Mouse (Mus musculus) mesoderm, embryonic 11.5 days (tissue): Measurements from ENCODE around the gene Tgm5.
"Not testable (repeated sequence)": the region's sequence is repeated elsewhere in the genome, so short reads cannot be mapped to it uniquely, and the experiment has no call there.

Experiments
- DNase-seq: peaks from one replicate; pipeline ENCODE4 v3.0.0-alpha.2; 2012; ENCODE audit warnings: low read depth, low spot score

Tgm5 gene

GRCm38 (mm10) chr2:121085480-121086185 lies at the start of gene Tgm5:
Tgm5 (minus strand) TSS chr2:121085841.
- no peak for DNase-seq

GRCm38 (mm10) chr2:121132822-121133221 lies 47.2 kb upstream of the Tgm5 start:
- no peak for DNase-seq

GRCm38 (mm10) chr2:121128865-121129620 lies 43.4 kb upstream of the Tgm5 start:
- no peak for DNase-seq

GRCm38 (mm10) chr2:121127536-121127935 lies 41.9 kb upstream of the Tgm5 start:
- DNase-seq: no peak

- not testable (repeated sequence) for DNase-seq
These were observed 40.7 kb upstream of the Tgm5 start for GRCm38 (mm10) chr2:121126302-121126701.

- DNase-seq: no peak
These were observed 33.6 kb upstream of the Tgm5 start for GRCm38 (mm10) chr2:121119260-121119659.

- no peak for DNase-seq
These were observed 29.8 kb upstream of the Tgm5 start for GRCm38 (mm10) chr2:121115418-121115817.

- no peak for DNase-seq
These were observed 24.1 kb upstream of the Tgm5 start, which contains the start of gene Tgm7 for GRCm38 (mm10) chr2:121109695-121110094. Tgm7 (minus strand) TSS chr2:121109795.

- no peak for DNase-seq
These were observed 20.3 kb upstream of the Tgm5 start for GRCm38 (mm10) chr2:121105940-121106339.

- DNase-seq: peak; percentile 80
These were observed 16.4 kb upstream of the Tgm5 start for GRCm38 (mm10) chr2:121102051-121102450.

GRCm38 (mm10) chr2:121089751-121090150 lies 4.1 kb upstream of the Tgm5 start:
- DNase-seq: no peak

- no peak for DNase-seq
These were observed 2.9 kb upstream of the Tgm5 start for GRCm38 (mm10) chr2:121088507-121088906.

- no peak for DNase-seq
These were observed 3.0 kb downstream of the Tgm5 start for GRCm38 (mm10) chr2:121082626-121083025.

- DNase-seq: no peak
These were observed 10.9 kb downstream of the Tgm5 start for GRCm38 (mm10) chr2:121074747-121075146.

- DNase-seq: no peak
These were observed 13.8 kb downstream of the Tgm5 start for GRCm38 (mm10) chr2:121071871-121072270.

GRCm38 (mm10) chr2:121069506-121069905 lies 16.1 kb downstream of the Tgm5 start:
- no peak for DNase-seq

- no peak for DNase-seq
These were observed 18.5 kb downstream of the Tgm5 start for GRCm38 (mm10) chr2:121067116-121067515.

GRCm38 (mm10) chr2:121061315-121061714 lies 24.3 kb downstream of the Tgm5 start:
- DNase-seq: no peak

- no peak for DNase-seq
These were observed 27.6 kb downstream of the Tgm5 start for GRCm38 (mm10) chr2:121057997-121058396.

- no peak for DNase-seq
These were observed 29.7 kb downstream of the Tgm5 start for GRCm38 (mm10) chr2:121055915-121056314.

- DNase-seq: no peak
These were observed 31.6 kb downstream of the Tgm5 start for GRCm38 (mm10) chr2:121054060-121054459.

- DNase-seq: no peak
These were observed 33.5 kb downstream of the Tgm5 start for GRCm38 (mm10) chr2:121052176-121052575.

GRCm38 (mm10) chr2:121045653-121046052 lies 40.0 kb downstream of the Tgm5 start:
- no peak for DNase-seq
